Mouse (Mus musculus): ENCODE measurements around the gene Klhl2.

Gene Klhl2

DNA sequence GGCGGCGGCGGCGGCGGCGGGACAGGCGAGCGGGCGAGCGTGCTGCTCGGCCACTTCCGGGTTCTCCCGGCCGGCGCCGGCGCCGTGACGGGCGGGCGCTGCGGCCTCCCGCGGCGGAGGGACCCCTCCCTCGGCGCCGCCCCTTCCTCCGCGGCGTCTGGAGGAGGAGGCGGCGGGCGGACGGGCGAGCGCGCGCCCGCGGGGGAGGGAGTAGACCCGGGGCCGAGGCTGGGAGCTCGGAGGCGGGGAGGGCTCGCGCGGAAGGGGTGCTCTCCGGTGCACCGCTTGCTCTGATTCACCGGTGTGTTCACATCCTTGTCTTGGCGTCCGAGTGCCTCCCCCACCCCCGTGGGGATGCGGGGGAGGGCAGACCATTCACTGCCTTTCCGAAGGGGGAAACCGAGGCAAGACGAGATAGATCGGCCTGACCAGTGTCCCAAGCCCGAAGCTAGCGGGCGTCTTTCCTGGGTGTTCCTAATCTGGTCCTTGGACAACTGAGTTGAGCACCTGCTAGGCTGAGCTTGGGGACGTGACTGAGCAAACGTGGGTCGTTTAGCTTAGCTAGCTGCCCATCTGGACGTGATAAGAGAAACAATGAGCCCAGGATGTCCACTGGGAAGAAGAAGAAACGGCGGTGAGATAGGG is at the start of gene Klhl2:
Gene Klhl2 (minus strand): TSS at position 121 of the 645 bp plus-strand sequence.
- peak; percentile 64 for DNase-seq (ENCODE audit: low spot score)

DNA sequence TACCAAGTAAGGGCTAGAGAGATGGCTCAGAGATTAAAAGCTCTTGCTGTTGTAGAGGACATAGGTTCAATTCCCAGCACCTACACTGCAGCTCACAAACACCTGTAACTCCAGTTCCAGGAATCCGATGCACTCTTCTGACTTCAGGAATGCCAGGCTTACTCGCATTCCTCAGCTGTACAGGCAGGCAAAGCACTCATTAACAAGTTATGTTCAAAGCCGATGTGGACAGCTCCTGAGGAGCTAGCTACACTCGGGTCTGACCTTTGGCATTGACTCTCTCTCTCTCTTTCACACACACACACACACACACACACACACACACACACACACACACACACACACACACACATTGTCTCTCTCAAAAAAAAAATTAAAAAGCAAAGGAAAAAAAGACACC is 48.9 kb upstream of the Klhl2 start:
- no peak for DNase-seq (ENCODE audit: low spot score)

DNA sequence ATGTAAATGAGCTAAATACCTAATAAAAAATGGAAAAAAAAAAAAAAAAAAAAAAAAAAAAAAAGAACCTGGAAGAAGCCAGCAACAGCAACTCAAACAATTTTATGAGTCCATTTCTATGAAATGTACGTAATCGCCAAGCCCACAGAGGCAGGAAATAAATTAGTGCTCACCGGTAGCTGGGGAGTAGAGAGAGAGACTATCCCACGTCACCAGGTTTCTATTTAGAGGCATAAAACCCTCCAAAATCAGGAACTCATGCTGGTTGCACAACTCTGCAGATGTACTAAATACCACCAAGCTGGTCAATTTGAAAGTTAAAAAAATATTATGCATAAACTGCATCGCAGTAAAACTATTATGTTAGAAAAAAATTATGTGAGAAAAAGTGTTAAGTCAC is 46.9 kb upstream of the Klhl2 start:
- no peak for DNase-seq (ENCODE audit: low spot score)

DNA sequence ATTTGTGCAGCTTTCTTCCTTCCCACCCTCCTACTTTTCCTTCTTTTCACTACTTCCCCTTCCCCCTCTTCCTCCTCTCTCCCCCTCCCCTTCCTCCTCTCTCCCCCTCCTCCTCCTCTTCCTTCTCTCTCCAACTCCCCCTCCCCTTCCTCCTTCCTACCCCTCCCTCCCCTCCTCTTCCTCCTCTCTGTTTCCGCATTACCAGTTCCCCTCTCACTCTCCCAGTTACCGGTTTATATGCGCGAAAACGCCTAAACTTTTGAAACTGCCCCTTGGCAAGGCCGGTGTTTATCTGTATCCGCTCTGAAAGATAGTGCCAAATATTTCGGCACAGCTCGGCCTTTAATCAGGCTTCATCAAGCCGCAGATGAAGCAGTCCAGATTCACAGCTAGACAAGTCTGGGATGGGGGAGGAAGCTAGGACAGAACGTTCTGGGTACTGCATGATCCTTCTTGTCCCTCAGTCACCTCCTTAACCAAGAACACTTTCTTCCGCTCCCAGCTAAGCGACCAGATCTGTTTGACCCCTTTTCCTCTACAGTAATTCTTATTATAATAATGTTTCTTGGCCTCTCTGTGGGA is 30.9 kb upstream of the Klhl2 start:
- DNase-seq (ENCODE audit: low spot score) = no peak

DNA sequence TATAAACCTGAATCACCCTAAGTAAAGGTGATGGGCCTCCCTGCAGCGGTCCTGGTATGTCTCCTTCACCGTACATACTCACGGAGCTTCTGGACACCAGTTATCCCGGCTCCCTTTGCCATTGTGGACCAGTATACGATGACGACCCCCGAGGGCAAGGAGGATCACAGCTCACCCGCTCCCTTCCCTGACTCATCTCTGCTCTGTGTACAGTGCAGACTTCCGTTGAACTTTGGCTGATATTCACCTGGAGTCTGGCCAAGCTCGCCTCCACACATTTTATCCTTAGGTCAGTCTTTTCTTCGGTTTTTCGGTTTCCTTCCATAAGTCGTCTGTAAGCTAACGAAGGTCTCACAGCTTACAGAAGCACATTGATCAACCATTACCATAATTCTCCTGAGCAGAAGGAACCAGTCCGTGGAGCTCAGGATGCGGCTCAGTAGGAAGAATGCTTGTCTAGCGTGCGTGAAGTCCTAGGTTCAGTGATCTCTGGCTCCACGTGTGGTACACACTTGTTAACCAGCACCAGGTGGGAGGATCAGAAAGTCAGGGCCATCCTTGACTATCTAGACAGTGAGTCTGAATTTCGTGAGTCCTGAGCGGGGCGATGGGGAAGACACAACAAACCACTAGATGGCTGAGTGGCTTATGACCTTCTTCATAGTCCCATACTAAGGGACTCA is 28.0 kb upstream of the Klhl2 start:
- DNase-seq (ENCODE audit: low spot score) = no peak

DNA sequence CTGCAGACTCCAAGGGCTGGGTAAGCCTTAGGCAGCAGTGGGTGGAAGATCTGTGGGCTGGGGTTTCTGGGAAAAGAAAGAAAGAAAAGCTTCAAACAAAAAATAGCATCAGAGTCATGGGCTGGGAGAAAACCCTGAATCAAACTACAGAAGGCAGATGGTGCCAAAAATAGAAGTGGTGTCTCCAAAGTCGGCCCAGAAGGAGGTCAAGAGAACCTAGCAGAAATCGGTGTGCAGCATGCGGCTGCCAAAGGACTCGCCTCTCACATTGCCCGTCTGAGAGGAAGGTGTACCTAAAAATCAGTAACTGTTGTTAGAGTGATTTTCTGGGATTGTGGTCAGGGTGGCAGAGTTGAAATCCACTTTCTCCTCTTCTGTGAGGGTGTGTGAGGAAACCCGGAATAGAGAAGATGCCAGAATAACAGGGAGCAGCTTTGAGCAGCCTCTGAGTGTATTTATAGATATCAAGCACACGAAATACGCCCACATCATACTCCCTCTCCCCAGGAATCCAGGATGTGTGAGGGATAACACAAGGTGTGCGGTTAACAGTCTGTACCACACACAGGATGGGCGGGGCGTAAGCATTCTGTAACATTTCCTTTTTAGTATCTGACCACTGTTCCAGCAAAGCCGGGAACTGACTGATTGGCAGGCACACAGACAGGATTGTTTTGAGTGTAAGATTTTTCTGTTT is 21.8 kb upstream of the Klhl2 start:
- DNase-seq (ENCODE audit: low spot score) = peak; percentile 50

DNA sequence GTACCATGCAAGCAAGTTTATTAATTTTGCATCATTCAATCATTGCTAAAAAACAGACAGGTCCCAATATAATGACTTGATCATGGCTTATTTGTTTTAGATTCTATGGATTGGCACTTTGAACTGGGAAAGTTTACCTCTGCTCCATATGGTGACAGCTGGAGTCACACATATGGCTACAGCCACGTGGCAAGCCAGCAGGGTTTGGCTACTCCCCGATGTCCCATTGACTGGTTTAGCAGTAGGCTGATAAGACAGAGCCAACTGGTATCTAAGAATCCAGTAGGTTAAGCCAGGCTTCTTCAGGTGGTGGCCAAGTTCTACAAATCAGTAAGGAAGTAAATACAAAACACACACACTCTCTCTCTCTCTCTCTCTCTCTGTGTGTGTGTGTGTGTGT is 20.4 kb upstream of the Klhl2 start:
- DNase-seq (ENCODE audit: low spot score) = no peak

DNA sequence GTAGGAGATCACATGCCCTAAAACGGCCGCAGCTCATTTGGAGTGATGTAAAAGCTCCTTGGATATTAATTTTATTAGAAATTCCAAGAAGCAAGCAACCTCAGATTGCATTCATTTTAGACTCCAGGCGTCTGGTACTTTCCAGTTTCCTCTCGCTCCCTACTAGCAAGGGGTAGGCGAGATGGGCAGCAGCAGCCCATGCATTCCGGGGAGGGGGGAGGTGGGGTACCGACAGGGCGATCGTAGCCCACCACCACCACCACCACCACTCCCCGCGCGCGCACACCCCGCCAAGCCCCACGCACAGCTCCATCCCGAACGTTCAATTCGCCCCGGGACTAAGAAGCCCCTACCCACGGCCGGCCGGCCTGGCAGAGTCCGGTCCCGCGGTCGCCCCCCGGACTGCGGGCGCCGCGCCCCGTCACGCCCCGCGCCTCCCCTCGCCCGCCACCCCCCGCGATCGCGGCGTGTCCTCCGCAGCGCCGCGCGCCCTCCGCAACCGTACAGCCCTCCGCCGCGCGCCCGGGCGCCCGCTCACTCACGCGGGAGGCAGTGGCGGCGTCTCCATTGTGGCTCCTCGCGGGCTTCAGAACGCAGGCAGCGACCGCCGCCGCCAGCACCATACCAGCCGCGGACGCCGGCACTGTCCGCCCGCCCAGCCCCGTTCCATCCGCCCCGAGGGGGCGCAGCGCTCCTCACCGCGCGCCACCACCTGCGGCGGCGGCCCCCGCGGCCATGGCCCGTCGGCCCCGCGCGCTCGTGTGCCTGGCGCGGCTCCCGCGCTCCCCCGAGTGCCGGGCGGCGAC is 523 bp downstream of the Klhl2 start:
- no peak for DNase-seq (ENCODE audit: low spot score)

DNA sequence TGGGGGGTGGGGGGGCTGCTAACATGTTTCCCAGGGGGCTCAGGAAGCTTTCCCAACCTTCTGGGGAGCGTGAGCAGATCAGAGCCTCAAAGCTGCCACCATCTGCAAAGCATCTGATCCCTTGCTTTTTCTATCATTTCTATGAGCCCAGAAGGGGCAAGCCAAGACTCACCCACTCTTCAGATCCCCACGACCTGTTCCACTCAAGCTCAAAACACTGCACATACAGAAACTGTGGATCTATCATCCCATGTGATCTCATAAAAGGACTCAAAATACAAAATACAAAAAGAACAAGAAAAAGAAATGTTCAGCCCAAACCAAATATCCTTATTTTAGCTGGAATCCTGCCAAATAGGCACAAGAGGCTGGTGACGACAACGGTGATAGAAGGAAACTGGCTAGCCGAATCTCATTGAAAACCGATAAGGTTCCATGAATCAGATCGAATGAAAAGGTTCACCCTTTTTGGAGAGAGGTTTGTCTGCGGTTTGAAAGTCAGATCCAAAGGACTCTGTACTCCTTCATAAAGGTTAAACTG is 1.5 kb downstream of the Klhl2 start:
- DNase-seq (ENCODE audit: low spot score) = no peak

DNA sequence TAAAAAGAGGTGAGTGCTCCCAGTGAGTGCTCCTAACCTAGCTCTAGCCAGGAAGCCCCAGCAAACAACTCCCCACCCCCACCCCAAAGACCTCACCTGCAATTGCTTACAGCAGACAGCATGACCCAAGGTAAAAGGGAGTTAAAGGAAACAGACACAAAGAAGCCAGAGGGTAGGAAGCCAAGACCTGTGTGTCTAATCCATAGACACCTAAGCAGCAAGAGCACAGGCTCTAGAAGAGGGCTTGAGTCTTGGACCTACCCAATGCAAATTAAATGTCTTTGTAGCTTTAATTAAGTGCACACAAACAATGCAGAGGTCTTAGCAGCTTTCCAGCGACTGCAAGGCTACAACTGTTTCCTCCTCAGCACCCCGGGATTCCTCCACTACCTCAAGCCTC is 2.2 kb downstream of the Klhl2 start:
- DNase-seq (ENCODE audit: low spot score) = no peak

DNA sequence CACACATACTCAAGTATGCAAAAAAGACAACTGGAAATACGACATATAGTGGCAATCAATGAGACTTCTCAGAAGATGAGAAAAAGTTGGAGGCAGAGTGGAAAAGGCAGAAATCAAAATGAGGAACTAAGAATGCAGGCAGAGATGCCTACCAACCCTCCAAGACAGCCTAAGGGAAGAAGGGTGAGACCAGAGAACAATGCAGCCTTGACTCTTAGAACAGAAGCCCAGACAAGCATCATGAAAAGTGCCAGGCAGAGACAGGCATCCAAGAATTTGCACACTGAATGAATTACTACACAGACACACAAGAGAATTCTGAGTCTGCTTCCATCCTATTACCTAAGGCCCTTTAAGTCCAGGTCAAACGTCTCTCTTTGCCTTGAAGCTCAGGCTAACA is 2.6 kb downstream of the Klhl2 start:
- no peak for DNase-seq (ENCODE audit: low spot score)

DNA sequence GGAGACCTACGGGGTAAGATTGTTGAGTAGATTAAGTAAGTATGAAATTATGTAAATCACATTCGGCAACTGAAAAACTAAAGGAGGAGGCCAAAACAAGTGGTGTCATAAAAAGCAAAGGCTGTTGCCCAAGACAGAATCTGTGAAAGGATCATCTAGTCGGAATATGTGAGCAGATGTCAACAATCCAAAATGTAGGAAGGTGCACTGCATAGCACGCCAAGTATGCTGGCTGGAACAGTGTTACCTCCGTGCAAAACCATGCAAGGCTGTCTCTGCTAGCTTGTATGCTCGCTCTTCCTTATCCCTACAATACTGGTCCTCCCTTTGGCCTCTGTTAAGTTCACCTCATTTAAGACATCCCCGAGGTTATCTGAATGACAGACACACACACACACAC is 4.5 kb downstream of the Klhl2 start:
- DNase-seq (ENCODE audit: low spot score) = no peak

DNA sequence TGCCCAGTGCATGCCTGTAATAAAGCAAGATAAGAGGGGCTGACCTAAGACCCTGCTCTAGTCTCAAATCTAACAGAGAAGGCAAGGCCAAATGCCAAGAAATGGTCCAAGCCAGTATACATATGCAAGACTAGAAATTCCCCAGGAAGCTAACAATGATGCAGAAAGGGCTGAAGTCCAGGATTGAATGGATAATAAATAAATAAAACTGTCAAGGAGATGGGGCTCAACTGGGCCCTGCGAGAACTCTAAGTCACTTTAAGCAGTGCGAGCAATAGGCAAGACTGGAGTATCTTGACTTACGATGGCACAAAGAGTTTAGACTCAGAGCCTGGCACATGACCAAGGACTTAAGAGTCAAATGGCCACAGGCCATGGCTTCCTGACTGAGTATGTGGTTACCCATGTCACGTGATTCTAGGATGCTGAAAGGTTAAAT is 5.8 kb downstream of the Klhl2 start:
- no peak for DNase-seq (ENCODE audit: low spot score)

DNA sequence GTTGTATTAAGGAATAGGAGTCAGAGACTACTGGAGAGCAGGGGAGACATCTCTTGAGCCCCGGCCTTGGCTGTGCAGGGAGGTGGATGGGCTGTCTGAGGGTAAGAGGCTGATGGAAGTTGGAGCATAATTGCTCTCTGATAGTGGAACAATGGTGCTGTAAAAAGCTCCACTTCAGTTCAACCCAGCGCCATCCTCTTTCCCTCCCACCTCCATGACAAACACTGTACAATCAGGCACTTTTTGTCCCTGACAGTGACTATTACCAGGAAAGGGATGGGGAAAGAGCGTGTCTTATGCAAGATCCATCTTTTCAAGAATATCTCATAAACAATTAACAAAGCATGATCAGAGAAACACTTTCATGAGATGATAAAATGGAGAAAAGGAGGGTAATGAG is 6.6 kb downstream of the Klhl2 start:
- DNase-seq (ENCODE audit: low spot score) = no peak

DNA sequence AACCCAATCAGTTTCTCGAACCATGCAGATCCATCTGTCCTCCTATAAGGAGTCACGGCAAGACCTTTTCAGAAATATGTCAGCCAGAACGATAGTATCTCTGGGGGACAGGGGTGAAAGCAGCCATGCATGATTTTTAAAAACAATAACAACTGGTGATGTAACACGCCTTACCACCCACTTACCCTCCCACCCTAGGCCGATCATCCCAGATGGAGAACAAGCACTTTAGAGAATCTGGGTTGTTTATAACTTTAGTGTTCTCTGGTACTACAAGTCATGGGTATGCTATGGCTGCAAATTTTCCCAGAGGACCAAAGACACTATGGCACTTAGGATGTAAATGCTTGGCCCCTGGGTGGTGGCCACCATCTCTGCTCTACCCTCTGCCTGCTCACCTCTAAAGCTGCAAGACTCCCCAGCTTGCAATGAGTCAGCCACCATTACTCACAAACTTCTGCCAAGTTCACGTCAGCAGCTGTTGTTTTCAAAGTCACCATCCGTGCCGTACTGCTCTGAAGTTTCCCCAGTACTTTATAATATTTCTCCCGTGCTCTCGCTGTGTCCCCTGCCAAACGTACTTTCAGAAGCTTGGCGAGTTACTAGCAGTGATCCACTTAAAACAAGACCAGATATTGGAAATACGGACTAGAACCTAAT is 7.9 kb downstream of the Klhl2 start:
- no peak for DNase-seq (ENCODE audit: low spot score)

DNA sequence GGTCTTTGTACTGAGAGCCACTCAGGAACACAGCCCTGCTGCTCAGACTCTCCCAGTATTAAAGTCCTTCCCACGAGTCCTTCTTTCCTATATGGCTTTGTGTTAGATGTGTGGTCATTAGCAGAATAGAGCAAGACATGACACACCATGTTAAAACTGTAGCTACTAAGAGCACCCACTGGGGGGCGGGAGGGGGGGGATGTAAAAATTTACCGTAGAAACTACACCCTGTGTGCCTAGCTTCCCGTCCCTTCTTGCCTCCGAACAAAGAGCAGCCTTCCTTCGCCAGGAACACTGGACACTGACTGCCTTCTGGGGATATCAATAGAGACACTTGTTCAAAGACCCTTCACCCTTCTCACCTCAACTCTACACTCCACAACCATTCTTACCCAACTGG is 10.2 kb downstream of the Klhl2 start:
- no peak for DNase-seq (ENCODE audit: low spot score)

DNA sequence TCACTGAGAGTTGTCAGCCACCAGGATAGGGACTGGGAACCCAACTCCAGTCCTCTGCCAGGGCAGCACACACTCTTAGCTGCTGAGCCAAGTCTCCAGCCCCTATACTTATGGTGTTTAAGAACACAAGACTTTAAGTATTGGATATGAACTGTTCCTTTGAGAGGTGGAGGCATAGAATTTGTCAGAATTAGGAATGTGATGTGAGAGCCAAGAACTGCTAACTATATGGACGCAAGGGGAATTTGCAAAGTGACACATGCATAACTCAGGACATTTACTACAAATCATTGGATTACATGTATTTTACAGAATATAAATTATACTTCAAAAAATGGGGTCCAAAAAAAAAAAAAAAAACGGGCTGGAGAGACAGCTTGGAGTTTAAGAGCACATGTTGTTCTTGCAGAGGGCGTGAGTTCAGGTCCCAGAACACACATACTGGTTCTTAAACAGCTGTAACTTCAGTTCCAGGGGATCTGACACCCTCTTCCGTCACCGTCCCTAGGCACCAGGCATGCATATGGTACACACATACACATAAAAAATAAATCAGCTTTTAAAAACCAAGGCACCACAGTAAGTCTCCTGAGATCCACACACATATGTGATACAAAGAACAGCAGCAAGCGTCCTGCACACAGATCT is 14.2 kb downstream of the Klhl2 start:
- DNase-seq (ENCODE audit: low spot score) = no peak

DNA sequence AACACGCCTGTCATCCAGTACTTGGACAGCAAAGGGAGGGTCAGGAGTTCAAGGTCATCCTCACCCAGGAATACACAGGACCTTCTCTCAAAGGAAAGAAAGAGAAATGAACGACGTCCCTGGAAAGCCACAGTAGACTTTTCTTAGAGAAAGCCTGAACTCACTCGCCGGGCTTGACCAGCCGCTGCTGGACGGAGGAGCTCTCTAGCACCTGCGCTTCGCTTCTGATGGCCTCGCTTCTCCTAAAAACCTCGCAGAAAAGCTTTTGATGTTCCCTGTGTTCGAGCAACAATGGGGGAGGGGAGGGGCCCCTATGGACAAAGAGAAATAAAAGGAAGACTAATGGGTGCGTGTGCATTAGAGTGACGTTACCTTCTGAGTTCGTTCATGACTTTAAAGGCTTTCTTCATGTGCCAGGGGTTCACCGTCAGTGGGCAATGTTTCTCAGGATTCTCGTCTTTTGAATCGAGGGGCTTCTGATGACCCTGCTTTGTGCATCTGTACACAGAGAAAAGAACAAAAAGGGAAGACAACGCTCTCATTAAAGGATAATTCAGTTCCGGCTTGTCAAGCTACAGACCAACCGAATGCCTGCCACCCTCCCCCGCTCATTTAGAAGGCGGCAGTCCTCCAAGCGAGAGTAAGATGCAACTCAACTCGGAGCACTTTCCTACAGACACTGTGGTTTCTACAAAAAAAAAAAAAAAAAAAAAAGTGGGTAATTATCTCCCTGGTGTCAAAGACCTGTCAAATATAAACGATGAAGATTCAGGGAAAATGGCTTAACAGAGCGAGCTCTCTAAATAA is 15.5 kb downstream of the Klhl2 start:
- DNase-seq (ENCODE audit: low spot score) = no peak

DNA sequence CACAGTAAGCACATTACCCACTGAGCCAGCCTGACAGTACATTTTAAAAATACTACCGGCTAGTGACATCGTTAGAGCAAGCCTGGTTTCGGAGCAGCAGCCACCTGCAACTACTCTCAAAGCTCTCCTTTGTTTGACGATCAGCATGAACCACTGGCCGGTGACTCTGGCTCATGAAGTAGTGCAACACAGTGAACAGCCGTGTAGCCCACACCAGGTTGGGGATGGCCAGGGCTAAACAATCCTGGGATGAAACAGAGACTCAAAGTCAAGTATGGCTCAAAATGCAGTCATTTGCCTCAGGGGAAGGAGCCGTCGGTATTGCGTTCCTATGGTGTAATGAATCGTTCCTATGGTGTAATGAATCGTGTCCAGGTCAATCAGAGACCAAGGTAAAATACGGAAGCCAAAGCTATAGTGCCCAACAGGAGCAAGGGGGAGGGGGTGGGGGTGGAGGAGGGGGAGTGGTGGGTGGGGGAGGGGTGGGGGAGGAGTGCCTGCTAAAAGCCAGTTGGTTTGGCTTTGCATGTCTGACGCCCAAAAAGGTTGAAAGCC is 17.2 kb downstream of the Klhl2 start:
- no peak for DNase-seq (ENCODE audit: low spot score)

DNA sequence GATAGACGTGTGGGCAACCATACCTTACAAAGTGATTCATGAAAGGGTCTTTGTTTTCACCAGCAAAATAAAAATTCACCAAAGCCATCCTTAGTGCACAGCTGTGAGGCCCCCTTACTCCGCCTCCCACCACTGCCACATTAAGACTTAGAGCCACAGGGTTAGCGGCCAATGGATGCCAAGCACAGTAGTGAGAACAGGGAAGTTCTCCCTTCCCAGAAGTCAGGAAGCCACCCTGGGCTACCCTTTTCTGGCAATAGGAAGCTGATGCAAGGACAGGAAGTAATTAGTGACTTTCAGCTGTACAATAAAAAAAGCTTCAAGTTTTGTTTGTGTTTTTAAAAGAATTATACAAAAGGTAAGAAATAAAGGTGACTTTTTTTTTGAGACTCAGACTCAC is 18.2 kb downstream of the Klhl2 start:
- no peak for DNase-seq (ENCODE audit: low spot score)
